Mouse (Mus musculus): ENCODE measurements at regions not wholly inside any gene's neighbourhood (a gene's known extent, or its start where the extent isn't known, plus 50 kb on each side); places are given as distances from the start of the nearest gene placed in this dataset.

GRCm38 (mm10) chr2:148537914-148538510 lies 94.6 kb upstream of the Cd93 start:
- H3K4me2 ChIP-seq (replicated peaks; ENCODE audit: low read depth, low read length) = no peak overlapping the region
- WGBS = 79% methylated on average over 3 of the region's 3 CpGs
- H3K4me1 ChIP-seq (replicated peaks; ENCODE audit: control insufficient read depth, insufficient read depth, low read length) = no peaks in the 10 kb centered on the region
- no peaks in the 10 kb centered on the region for H3K36me3 ChIP-seq (ENCODE audit: control insufficient read depth, insufficient read depth, low read length)
- no peaks in the 10 kb centered on the region for H3K9me3 ChIP-seq (ENCODE audit: control insufficient read depth, low read length)
- H3K4me3 ChIP-seq (ENCODE audit: low read depth, low read length) = no peak overlapping the region
- no peaks in the 10 kb centered on the region for H3K27me3 ChIP-seq (ENCODE audit: control insufficient read depth, insufficient read depth, low read length)
- no peak overlapping the region for H3K27ac ChIP-seq (ENCODE audit: low read depth, low read length)
- DNase-seq (ENCODE audit: low spot score) (no peak), ATAC-seq (ENCODE audit: low FRiP score) (no peak)
- no peak overlapping the region for H3K9ac ChIP-seq (ENCODE audit: low read depth, low read length)

DNA sequence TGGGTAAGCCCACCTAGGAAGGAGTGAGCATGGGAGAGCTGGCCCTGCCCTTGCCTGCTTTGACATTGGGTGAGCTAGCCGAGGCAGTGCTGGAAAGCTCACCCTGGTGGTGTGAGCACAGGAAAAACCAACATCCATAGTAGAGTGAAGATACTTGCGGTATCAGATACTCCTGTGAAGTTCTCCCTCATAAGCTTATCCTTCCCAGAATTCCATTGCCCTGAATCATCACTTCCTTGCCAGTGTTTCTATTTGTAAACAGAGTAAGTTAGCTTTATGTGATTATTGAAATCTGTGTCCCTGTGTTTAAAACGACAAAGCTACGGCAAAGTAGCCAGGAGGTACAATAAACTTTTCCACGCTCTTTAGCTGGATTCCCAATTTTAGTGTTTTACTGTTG lies 93.9 kb upstream of the Cd93 start:
- Histone ChIP-seq H3K9ac (ENCODE audit: low read depth, low read length) (no peak overlapping the region), H3K4me2 (replicated peaks; ENCODE audit: low read depth, low read length) (no peak overlapping the region), H3K27ac (ENCODE audit: low read depth, low read length) (no peak overlapping the region), H3K4me1 (replicated peaks; ENCODE audit: control insufficient read depth, insufficient read depth, low read length) (no peaks in the 10 kb centered on the region), H3K27me3 (ENCODE audit: control insufficient read depth, insufficient read depth, low read length) (no peaks in the 10 kb centered on the region), H3K4me3 (ENCODE audit: low read depth, low read length) (no peak overlapping the region), H3K9me3 (ENCODE audit: control insufficient read depth, low read length) (no peaks in the 10 kb centered on the region), H3K36me3 (ENCODE audit: control insufficient read depth, insufficient read depth, low read length) (no peaks in the 10 kb centered on the region)
- no peak for ATAC-seq (ENCODE audit: low FRiP score)
- DNase-seq (ENCODE audit: low spot score) = no peak
- 89% methylated on average over 5 of the region's 5 CpGs for WGBS

DNA sequence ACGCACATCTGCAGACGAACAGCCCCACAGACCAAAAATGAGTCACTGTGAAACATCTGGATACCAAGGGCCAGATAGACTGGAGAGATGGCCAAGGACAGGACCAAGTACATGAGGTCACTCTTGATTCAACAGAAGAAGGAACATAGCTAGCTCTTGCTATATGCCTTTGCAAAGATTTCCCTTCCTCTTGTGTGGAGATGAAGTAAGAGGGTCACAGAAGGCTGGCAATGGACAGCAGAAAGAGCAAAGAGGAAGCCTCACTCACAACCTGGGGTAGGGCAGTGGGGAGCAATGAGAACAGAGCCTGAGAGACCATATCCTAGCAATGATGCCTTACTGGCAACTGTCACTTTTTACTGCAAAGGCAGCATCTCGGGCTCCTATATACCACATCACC lies 93.2 kb upstream of the Cd93 start:
- ATAC-seq (ENCODE audit: low FRiP score) (no peak), DNase-seq (ENCODE audit: low spot score) (no peak)
- Histone ChIP-seq H3K4me1 (replicated peaks; ENCODE audit: control insufficient read depth, insufficient read depth, low read length) (no peaks in the 10 kb centered on the region), H3K4me3 (ENCODE audit: low read depth, low read length) (no peak overlapping the region), H3K27ac (ENCODE audit: low read depth, low read length) (no peak overlapping the region), H3K9ac (ENCODE audit: low read depth, low read length) (no peak overlapping the region), H3K4me2 (replicated peaks; ENCODE audit: low read depth, low read length) (no peak overlapping the region), H3K27me3 (ENCODE audit: control insufficient read depth, insufficient read depth, low read length) (no peaks in the 10 kb centered on the region), H3K36me3 (ENCODE audit: control insufficient read depth, insufficient read depth, low read length) (no peaks in the 10 kb centered on the region), H3K9me3 (ENCODE audit: control insufficient read depth, low read length) (no peaks in the 10 kb centered on the region)
- WGBS = 95% methylated on average over 3 of the region's 3 CpGs

GRCm38 (mm10) chr2:148535562-148536180 lies 92.3 kb upstream of the Cd93 start:
- Histone ChIP-seq H3K9ac (ENCODE audit: low read depth, low read length) (no peak overlapping the region), H3K9me3 (ENCODE audit: control insufficient read depth, low read length) (no peaks in the 10 kb centered on the region), H3K27me3 (ENCODE audit: control insufficient read depth, insufficient read depth, low read length) (no peaks in the 10 kb centered on the region), H3K27ac (ENCODE audit: low read depth, low read length) (no peak overlapping the region), H3K36me3 (ENCODE audit: control insufficient read depth, insufficient read depth, low read length) (no peaks in the 10 kb centered on the region), H3K4me3 (ENCODE audit: low read depth, low read length) (no peak overlapping the region), H3K4me2 (replicated peaks; ENCODE audit: low read depth, low read length) (no peak overlapping the region), H3K4me1 (replicated peaks; ENCODE audit: control insufficient read depth, insufficient read depth, low read length) (no peaks in the 10 kb centered on the region)
- 65% methylated on average over 5 of the region's 5 CpGs for WGBS
- no peak for ATAC-seq (ENCODE audit: low FRiP score)
- peak; percentile 24 for DNase-seq (ENCODE audit: low spot score)

GRCm38 (mm10) chr2:148532051-148532450 lies 88.7 kb upstream of the Cd93 start:
- Histone ChIP-seq H3K4me2 (replicated peaks; ENCODE audit: low read depth, low read length) (no peak overlapping the region), H3K27ac (ENCODE audit: low read depth, low read length) (no peak overlapping the region), H3K9ac (ENCODE audit: low read depth, low read length) (no peak overlapping the region), H3K9me3 (ENCODE audit: control insufficient read depth, low read length) (no peaks in the 10 kb centered on the region), H3K27me3 (ENCODE audit: control insufficient read depth, insufficient read depth, low read length) (no peaks in the 10 kb centered on the region), H3K36me3 (ENCODE audit: control insufficient read depth, insufficient read depth, low read length) (no peaks in the 10 kb centered on the region), H3K4me1 (replicated peaks; ENCODE audit: control insufficient read depth, insufficient read depth, low read length) (no peaks in the 10 kb centered on the region), H3K4me3 (ENCODE audit: low read depth, low read length) (no peak overlapping the region)
- 68% methylated on average over 4 of the region's 4 CpGs for WGBS
- DNase-seq (ENCODE audit: low spot score) = no peak
- ATAC-seq (ENCODE audit: low FRiP score) = no peak

DNA sequence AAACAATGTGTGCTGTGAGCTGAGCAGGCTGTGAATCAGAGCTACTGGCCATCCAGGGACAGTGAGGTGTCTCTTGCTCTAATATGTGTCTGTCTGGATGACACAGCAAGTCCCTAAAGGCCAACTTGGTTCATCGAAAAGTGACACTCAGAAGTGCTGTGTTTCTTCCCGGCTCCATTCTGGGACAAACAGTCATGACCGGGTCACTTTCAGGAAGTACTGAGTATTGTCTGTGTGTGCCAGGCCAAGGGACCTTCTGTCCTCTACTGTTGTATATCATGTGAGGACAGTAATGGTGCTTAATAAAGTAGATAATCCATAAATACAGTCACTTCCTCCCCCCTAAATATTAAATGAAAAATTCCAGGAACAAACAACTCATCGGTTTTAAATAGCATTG lies 87.2 kb upstream of the Cd93 start:
- Histone ChIP-seq H3K36me3 (ENCODE audit: control insufficient read depth, insufficient read depth, low read length) (no peaks in the 10 kb centered on the region), H3K27ac (ENCODE audit: low read depth, low read length) (no peak overlapping the region), H3K4me1 (replicated peaks; ENCODE audit: control insufficient read depth, insufficient read depth, low read length) (no peaks in the 10 kb centered on the region), H3K27me3 (ENCODE audit: control insufficient read depth, insufficient read depth, low read length) (no peaks in the 10 kb centered on the region), H3K4me3 (ENCODE audit: low read depth, low read length) (no peak overlapping the region), H3K4me2 (replicated peaks; ENCODE audit: low read depth, low read length) (no peak overlapping the region), H3K9me3 (ENCODE audit: control insufficient read depth, low read length) (no peaks in the 10 kb centered on the region), H3K9ac (ENCODE audit: low read depth, low read length) (no peak overlapping the region)
- ATAC-seq (ENCODE audit: low FRiP score) (no peak), DNase-seq (ENCODE audit: low spot score) (no peak)
- 79% methylated on average over 4 of the region's 4 CpGs for WGBS

DNA sequence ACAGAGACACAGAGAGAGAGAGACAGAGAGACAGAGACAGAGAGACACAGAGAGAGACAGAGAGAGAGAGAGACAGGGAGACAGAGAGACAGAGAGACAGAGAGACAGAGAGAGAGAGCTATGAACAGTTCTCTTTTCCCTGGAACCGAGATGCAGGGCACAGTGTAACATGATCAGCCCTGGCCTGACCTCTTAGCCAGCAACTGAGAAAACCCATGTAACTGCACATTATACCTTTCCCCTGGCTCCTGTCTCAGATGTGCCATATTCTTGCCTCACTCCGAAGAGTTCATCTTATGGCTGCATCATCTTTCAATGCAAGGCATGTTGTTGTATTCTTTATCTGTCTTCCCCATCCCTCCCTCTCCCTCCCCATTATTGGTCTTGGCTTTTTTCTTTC lies 86.5 kb upstream of the Cd93 start:
- Histone ChIP-seq H3K36me3 (ENCODE audit: control insufficient read depth, insufficient read depth, low read length) (no peaks in the 10 kb centered on the region), H3K4me1 (replicated peaks; ENCODE audit: control insufficient read depth, insufficient read depth, low read length) (no peaks in the 10 kb centered on the region), H3K4me3 (ENCODE audit: low read depth, low read length) (no peak overlapping the region), H3K27me3 (ENCODE audit: control insufficient read depth, insufficient read depth, low read length) (no peaks in the 10 kb centered on the region), H3K4me2 (replicated peaks; ENCODE audit: low read depth, low read length) (no peak overlapping the region), H3K9me3 (ENCODE audit: control insufficient read depth, low read length) (no peaks in the 10 kb centered on the region), H3K27ac (ENCODE audit: low read depth, low read length) (no peak overlapping the region), H3K9ac (ENCODE audit: low read depth, low read length) (no peak overlapping the region)
- 55% methylated on average over 2 of the region's 2 CpGs for WGBS
- ATAC-seq (ENCODE audit: low FRiP score) (no peak), DNase-seq (ENCODE audit: low spot score) (no peak)

DNA sequence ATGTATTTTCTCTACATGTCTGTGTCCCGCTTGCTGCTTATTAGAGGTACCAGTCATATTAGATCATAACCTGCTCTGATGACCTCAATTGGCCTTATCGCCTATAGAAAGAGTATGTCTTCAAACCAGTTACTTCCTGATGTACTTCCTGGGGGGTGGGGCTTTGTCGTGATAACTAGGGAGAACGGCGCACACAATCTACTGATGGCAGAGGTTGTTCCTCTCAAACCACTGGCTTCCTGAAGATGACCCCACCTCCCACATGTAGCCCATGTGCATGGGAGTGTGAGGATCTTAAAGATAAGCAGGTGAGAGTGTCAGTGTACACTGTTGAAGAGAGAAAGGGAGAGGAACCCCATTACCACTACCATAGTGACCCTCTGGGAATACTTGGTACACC lies 84.4 kb upstream of the Cd93 start:
- no peak overlapping the region for H3K9ac ChIP-seq (ENCODE audit: low read depth, low read length)
- ATAC-seq (ENCODE audit: low FRiP score) (no peak), DNase-seq (ENCODE audit: low spot score) (no peak)
- no peak overlapping the region for H3K27ac ChIP-seq (ENCODE audit: low read depth, low read length)
- WGBS = 93% methylated on average over 5 of the region's 5 CpGs
- no peaks in the 10 kb centered on the region for H3K27me3 ChIP-seq (ENCODE audit: control insufficient read depth, insufficient read depth, low read length)
- H3K4me3 ChIP-seq (ENCODE audit: low read depth, low read length) = no peak overlapping the region
- no peaks in the 10 kb centered on the region for H3K9me3 ChIP-seq (ENCODE audit: control insufficient read depth, low read length)
- H3K36me3 ChIP-seq (ENCODE audit: control insufficient read depth, insufficient read depth, low read length) = no peaks in the 10 kb centered on the region
- no peaks in the 10 kb centered on the region for H3K4me1 ChIP-seq (replicated peaks; ENCODE audit: control insufficient read depth, insufficient read depth, low read length)
- H3K4me2 ChIP-seq (replicated peaks; ENCODE audit: low read depth, low read length) = no peak overlapping the region

GRCm38 (mm10) chr2:148525496-148525895 lies 82.1 kb upstream of the Cd93 start:
- DNase-seq (ENCODE audit: low spot score) = no peak
- no peaks in the 10 kb centered on the region for H3K4me1 ChIP-seq (replicated peaks; ENCODE audit: control insufficient read depth, insufficient read depth, low read length)
- WGBS = 89% methylated on average over 6 of the region's 6 CpGs
- H3K27me3 ChIP-seq (ENCODE audit: control insufficient read depth, insufficient read depth, low read length) = no peaks in the 10 kb centered on the region
- no peak overlapping the region for H3K27ac ChIP-seq (ENCODE audit: low read depth, low read length)
- no peaks in the 10 kb centered on the region for H3K9me3 ChIP-seq (ENCODE audit: control insufficient read depth, low read length)
- no peak overlapping the region for H3K9ac ChIP-seq (ENCODE audit: low read depth, low read length)
- no peaks in the 10 kb centered on the region for H3K36me3 ChIP-seq (ENCODE audit: control insufficient read depth, insufficient read depth, low read length)
- no peak overlapping the region for H3K4me2 ChIP-seq (replicated peaks; ENCODE audit: low read depth, low read length)
- ATAC-seq (ENCODE audit: low FRiP score) = no peak
- H3K4me3 ChIP-seq (ENCODE audit: low read depth, low read length) = no peak overlapping the region
